Mouse (Mus musculus) CD4-positive, CD25-positive, alpha-beta regulatory T cell, adult 4 months (primary cell): ENCODE measurements at regions not wholly inside any gene's neighbourhood (a gene's known extent, or its start where the extent isn't known, plus 50 kb on each side); places are given as distances from the start of the nearest gene placed in this dataset.
A peak's percentile ranks its signal among the peaks of the same experiment; 100 is the strongest.

Experiments
- ATAC-seq: one replicate; pipeline ENCODE4 v1.8.0; 2017

DNA sequence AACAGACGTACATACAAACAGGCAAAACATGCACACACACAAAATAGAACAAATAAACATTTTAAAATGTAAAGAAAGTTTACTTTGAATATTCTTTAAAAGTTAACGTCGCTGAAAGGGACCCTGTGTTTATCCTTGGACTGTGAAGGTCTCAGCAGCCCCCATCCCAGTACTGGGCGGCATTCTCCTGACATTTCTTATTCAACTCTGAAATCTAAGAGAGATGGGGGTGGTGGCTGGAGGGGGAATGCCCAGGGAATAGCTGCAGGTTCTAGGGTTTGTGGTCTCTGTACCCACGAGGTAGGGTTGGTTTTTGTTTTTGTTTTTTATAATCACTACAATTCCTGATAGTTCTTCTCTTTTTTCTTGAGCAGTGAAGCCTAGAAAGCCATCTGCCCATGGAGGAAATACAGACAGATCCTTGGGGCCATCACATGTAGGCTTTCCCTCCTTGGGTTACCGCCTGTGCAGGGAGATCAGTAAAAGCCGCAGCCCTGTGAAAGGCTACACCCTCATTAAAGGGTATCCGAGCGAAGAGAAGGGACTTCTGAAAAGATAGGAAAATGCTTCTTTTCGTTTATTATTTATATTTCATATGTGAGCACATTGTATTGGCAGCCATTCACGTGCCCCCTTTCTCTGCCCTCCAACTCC, 338.0 kb upstream of the Gm10131 start:
- ATAC-seq, result no peak

DNA sequence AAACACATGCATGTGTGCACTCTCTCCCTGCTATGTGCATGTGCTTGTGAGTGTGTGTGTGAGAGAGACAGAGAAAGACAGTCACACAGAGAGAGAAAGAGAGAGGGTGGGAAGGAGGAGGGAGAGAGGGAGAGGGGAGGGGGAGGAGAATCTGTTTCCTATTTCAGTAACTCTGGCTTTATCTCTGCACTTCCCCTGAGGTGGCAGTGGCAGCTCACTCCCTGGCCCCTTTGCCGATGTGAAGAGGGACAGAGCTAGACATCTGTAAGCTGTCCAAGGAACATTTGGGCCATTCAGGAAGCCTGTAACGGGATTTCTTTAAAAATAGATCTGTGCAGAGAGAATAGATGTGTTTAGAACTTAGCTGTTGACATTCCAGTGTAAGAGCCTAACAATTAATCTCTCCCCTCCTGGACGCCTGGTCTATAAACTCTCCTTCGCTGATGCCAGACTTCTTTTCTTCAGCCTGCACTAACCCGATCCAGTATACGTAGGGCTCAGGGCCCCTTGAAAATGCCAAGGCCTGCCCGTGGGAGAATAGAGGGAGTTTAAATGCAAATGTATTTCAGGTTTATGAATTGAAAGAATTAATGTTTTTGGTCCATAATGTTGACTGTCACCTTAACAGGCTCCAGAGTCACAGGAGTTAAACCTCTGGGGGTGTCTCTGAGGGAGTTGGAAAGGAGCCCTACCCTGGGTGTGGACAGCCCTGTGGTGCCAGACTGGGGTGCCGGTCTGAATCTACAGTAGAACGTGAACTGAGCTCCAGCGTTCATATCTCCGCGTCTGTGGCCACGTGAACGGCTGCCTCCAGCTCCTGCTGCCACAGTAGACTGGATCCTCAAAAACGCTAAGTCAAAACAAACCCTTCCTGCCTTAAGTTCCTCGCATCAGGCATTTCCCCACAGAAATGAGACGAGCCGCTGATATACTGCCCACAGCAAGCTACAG, 336.6 kb upstream of the Gm10131 start:
- ATAC-seq, result no peak

DNA sequence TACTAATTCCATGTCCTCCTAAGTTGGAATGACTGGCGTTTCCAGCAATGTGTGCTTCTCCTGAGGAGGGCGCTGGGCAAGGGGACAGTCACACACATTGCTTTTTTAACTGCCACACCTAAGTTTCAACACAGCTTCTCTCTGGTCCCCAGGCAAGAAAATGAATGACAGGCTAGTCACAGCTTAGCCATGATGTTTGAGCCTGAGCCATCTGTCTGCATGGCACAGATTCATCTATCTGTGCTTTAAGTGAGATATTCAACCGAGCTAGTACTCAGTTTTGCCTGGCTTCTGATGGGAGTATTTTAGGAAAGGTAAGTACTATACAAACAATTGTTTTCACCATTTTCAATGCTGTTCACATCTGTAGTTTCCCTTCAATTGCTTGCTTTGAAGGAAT, 331.2 kb upstream of the Gm10131 start:
- ATAC-seq, result no peak

DNA sequence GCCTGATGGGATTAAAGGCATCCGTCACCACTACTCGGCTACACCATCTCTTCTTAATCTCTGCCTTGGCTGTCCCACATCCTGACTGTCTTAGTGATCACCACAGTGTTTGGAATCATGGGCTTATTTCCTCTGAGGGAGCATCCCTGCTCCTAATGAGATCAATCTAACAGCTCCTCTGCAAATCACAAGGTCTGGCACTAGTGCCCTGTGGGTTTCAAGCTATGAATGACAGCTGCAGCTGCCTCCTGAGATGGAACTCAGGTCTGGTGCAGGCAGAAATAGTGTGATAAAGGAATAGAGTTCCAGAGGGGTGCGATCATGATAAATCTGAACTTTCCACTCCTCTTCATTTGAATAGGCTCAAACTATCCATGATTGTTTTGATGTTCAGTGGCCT, 330.2 kb upstream of the Gm10131 start:
- ATAC-seq, result no peak

DNA sequence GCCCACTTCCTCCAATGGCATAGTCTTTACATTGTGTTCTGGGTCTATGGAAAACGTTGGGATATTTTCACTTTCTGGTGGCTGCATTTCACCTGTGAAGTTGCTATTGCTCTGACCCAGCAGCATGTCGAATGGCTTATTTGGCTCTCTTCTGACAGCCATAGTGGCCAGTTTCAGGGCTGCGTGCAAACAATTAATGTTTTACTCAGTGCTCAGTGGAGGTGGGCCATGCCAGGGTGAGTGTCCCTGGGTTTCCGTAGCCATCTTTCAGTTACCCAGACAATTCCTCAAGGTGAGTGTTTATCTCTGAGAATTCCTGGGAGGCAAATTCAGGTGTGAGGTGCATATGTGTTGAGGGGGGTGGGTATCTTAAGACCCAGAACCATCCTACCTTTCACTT, 329.2 kb upstream of the Gm10131 start:
- ATAC-seq, result no peak

DNA sequence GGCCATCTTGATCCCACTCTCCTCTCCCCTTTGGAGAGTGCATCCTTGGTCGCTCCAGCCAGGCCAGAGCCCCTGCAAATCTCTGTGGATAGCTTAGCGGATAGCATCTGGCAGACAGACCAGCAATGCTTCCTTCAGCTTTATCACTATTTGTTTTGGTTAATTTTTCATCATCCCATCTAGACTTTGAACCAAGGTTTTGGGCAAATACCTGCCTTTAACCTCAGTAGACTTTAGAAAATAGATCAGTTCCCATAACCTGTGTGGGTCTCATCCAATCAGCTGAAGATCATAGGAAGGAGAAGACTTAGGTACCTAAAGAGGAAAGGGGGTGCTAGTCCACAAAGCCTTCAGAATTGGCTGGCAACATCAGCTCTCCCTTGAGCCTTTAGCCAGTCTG, 327.2 kb upstream of the Gm10131 start:
- no peak for ATAC-seq

DNA sequence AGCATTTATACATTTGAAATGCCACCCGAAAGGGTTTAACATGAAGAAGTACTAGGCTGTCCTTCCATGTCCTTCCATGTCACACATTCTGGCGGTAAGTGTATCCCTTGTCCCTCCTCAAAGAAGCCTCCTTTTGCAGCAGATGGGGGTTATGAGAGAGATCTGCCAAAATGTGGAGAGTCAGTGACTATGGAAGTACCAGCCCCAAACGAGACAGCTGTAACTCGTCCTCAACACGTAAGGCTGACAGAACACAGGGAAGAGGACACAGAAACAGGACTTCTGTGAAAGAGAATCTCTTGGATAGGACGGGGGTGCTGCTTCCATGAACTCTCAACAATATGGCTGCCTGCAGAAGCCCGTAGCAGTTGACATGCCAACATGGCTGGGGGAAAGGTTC, 320.4 kb upstream of the Gm10131 start:
- no peak for ATAC-seq

DNA sequence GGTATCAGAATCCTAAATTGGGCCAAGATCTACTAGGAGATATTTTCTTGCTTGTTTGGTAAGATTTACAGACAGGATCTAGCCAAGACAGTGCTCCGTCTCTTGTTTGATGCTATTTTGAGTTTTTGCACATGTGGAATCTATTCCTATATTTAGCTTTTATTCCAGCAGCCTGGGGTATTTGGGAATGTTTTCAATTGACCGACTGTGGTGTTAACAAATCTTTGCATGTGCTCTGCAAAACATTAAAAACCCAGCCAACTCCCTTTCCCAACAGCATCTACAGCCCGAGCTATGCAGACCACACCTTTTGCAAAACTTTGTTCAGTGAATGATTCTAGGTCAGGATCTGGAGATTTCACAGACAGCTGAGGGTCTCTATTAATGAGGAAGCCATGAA, 317.7 kb upstream of the Gm10131 start:
- ATAC-seq, result no peak

DNA sequence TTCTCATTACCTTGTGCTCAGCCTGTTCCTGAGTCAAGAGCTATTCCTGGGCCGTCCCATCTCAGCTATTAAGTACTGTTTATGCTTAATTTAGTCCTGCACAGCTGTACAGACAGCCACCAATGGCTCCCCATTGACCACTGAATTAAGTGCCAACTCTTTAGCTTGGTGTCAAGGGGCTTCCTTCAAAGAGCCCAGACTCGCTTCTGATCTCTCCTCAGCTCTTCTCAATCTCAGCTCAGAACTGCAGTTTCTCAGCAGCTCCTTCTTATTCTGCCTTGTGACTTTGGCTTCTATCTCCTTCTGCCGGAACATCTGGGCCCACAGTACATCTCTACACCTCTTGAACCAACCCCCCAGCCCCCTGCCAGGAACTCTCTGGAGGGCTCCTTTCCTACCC, 290.0 kb upstream of the Gm10131 start:
- ATAC-seq, result no peak

DNA sequence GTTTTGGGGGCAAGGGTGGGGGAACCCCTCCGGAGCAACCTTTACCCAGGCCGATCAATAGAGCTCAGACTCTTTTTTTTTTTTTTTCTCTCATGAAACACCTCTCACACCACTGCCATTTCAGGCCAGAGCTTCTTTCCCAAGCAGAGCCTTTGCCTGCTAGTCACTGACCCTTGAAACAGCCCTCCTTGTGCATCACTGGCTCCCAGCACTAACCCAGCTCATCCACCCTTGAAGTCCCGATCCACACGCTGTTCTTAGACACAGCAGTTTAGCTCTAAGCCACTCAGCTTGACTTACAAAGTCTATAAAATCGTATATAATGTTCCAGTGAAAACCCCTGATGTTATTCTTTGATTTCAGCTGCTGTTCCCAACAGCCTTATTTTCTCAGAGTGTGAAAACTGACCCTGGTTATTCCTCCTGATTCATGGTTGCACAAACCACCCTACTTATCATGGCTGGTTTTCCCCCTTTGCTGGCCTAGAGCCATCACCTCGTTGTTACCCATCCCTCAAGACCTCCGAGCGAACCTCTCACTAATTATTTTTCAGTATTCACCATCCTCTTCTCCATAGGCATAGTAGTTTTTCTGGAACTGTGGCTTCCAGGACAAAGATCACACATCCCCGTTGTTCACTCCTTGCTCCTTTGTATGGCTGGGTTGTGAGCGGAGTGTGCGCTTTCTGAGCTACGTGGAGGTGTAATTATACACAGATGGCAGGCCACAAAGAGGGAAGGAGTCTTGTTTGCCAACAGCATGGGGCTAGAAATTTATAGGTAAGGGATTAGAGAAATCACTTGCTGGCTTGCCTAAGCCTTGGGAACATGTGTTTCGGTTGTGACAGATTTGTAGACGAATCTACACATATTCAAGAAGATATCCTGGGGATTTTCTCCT, 287.6 kb upstream of the Gm10131 start:
- no peak for ATAC-seq

DNA sequence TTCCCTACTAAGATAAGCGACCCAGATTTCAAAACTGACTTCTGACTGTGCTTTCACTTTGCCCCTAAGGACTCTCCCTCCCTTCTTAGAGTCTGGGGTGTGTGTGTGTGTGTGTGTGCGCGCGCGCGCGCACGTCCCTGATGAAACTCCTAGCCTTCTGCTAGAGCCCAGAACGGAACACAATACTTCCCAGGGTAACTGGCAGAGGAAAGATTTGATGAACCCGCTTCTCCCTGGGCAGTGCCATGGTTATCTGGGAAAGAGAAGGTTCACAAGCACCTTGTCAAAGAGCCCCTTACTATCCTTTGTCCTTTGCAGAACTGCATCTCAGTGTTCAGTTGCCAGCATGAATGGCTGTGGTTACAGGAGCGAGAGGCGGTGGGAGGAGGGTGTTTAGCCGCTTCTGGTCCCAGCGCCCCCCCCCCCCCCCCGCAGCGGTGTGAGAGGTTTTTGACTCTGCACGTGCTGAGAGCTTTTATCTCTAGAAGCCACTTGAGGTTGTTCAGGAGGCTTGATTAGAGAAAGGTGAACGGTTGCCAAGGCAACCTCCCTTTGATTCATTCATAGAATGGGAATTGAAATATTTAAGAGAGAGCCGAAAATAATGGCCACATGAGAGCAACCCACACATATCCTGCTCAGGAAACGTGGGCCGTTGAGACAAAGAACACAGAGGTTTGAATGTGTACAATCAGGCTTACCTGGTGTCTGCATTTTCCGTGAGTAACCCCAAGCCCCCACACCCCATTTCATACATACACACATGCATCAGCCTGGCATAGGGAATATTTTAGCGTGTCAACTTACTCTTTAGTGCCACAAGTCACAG, 286.3 kb upstream of the Gm10131 start:
- ATAC-seq, result peak; percentile 85

DNA sequence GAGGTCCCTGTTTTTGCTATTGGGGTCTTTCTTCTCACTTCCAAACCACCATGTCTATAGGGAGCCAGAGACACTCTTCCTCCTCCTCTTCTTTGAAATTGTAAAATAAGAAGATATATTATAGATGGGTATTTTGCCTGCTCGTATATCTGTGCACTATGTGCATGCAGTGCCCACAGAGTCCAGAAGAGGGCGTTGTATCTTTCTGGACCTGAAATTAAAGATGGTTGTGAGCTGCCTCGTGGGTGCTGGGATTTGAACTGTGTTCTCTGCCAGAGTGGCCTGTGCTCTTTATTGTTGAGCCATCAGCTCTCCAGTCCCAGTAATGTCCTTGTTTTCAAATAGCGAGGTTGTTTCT, 285.7 kb upstream of the Gm10131 start:
- ATAC-seq, result peak; percentile 19

DNA sequence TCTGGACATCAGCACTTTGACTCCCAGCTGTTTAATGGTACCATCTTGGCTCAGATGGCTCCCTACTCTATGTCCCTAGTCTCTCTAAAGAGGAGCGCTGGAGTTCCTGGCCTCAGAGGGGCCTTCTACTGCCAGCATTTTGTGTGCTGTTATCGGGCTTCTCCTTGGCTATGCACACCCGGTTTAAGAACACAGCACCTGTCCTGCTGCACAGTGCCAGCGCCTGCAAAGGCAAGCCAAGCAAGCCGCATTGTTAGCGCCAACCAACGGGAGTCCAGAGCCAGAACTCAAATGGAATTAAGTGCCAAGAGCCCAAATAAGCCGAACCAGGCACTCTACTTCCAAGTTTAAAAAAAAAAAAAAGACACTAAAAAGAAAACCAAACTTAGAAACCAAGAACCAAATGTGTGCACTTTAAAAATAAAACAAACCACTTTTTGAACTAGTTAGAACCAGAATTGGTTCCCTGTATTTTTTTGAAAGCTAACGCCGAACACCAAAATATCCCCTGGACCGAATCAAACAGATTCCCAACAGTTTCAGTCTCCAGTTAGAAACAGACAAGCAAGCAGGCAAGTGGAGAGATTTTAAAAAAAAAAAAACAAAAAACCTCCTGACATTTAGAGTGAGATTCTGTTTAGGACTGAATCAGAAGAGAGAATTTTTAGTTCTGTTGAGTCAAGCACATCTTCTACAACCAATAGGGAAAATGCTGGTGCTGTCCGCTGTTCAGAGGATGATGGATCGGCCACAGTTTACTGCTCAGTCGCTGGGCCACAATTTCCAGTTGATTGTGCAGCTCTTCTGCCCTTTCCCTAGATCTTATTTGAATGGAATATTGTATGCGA, 281.7 kb upstream of the Gm10131 start:
- no peak for ATAC-seq

DNA sequence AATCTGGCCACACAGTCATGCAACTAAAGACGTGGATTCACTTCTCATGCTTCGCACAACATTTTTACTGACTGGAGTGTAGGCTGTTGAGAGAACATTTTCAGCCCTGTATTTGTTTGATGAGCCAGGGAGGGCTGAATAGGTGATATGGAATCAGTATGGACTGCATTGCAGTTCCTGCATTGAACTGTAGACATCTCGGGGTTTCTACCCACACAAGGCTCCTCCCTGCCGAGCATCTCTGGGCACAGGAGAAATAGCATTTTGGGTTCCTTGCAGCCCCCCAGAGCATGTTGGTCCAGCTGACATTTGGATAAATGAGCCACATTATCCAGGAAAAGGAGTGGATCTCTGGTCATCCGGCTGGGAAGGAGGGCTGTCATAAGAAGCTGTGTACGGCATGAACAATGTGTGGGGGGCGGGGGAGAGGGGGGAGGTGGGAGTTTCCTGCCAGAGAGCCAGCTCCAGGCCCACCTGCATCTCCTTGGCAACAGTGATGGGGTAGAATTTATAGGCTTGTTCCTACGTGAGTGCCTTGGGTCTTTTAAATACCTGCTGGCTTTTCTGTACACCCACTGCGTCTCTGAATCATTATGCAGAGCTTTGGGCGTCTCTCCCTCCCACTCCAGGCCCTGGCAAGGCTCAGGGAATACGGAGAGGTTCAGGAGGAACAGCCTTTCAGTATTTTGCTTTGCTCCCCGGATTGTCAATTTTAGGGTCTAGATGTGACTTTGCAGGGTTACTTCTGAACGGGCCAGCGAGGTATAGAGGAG, 280.9 kb upstream of the Gm10131 start:
- no peak for ATAC-seq

DNA sequence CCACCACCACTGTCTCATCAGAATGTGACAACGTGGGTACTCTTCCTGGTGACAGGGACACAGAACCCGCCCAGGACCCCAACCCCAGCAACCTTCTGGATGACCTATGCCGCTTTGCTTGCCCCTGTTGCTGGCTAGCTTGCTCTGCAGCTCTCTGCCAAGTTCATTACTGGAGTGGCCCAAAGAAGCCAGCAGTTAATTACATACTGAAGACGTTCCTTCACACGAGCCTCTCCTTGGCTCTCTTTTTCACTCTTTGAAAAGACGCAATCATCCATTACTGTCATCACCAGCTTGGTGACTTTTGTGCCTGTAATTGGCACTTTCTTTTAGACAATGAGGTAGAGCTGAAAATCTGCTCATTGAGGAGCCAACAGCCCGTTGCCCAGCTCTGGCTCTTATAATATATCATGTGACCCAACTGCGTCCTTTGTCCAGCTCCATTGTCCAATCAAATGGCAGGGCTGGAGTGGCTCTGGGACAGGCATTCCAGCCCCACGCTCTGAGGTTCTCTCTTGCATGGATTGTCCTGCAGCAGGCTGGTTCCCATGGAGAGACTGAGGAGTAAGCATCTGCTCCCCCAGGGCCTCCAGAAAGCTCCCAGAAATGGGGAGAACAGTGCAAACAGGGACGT, 274.4 kb upstream of the Gm10131 start:
- no peak for ATAC-seq

DNA sequence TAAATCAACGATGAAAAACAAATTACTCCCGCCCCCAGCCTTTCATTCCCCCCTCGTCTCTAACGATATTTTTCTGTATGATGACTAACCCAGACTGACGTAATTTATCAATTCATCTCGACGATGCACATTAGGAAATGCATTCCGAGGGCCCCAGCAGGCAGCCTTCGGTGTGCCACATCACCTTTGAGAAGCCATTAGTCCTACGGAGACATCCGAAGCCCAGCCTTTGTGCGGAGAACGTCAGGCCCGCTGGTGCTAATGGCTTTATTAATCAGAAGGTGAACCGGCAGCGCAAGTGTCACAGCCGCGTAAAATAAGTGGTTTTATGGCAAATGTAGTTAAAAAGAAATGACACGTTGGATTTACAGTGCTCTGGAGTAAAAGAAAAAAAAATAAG, 269.1 kb upstream of the Gm10131 start:
- no peak for ATAC-seq

DNA sequence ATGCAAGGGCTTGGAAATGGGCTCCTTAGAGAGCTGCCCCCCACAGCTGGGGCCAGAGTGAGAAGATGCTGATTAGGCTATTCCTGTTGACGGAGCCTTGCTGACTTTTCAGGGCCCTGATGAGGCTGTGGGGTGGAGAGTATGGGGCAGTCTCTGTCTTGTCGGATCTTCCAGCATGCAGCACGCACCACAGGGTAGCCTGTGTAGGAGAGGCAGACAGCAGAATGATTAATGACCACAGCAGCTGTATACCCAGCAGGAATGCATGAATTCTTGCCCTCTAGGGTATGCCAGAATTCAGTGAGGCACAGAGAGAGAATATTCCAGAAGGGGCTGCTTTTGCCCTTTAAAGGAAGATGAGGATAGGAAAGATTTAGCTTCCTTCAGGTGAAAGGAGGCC, 265.6 kb upstream of the Gm10131 start:
- no peak for ATAC-seq

DNA sequence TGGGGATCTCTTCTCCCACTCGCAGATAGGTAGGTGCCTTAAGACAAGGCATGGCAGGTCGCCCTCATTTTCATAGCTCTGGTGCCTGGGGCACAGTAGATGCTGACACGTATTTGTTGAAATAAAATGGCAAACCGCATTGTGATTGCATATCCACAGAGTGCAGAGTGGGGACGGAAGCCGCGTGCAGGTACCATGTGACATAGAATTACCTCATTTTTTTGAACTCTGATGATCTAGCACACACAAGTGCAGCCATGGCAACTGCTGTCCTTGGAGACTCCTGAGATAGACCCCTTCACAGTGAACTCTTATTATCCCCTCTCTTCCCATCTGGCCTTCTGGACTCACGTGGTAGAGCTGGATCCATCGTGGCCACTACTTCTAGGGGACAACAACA, 262.7 kb upstream of the Gm10131 start:
- ATAC-seq, result no peak

DNA sequence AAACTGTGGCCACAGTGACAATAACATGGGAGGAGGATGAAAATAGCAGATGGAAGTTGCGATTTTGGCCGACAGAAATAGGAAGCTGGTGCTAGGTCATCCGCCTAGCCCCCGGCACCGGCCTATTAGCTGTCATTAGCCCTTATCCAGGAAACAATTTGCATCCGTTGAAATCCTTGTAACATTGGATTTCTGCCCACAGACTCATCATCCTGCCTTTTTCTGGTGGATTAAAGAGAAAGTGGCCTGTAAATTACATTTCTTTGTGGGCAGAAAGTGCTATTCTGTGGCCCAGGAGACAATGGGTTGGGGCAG, 261.1 kb upstream of the Gm10131 start:
- ATAC-seq, result no peak

DNA sequence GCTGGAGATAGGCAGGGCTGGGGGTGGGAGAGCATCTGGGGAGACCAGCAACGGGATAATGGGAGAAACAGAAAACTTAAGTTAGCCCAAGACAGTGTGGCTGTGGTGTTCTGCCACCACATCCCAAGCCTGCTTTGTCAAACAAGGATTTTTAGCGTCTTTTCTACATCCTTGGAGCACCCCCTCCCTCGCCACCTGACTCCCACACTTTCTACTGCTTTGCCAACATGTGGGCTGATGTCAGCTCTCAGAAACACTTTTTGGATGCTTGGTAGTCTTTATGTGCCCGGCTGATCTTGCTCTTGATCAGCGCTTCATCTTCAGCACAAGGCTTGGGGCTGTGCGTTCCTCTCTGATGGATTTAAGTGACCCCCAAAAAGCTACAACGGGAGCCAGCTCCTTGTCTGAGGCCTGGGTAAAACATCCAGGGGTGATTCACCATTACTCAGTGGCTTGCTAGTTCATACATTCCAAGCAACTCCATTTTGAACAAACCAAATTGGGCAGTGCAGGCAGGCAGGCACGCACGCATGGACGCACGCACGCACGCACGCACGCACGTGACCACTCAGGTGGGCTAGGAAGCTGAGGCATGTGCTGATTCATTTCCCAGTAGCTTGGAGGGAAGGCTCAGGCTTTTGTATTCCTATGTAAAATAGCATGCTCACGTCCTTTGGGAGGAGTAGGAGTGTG, 260.6 kb upstream of the Gm10131 start:
- no peak for ATAC-seq
